Mouse (Mus musculus): ENCODE results near the gene Tmc6. TPM values are rescaled to one million over a fixed set of nuclear protein-coding genes. Genes with fewer than 3 reads are reported as not detected.
"Not testable (repeated sequence)": the region's sequence is repeated elsewhere in the genome, so short reads cannot be mapped to it uniquely, and the experiment has no call there.

Tmc6 gene
- total RNA-seq, 2 experiments from 2014 or later: 4.5 to 8.9 TPM

DNA sequence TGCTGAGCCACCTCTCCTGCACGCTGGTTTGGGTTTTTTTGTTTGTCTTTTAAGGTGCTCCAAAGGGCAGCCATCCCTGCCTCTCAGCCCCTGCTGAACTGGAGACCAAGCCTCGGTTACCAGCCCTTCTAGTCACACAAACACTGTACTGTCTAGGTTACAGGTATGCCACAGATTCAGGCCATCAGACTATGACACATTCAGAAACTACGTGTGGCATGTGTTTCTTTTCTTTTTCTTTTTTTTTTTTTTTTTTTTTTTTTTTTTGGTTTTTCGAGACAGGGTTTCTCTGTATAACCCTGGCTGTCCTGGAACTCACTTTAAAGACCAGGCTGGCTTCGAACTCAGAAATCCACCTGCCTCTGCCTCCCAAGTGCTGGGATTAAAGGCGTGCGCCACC is 6.5 kb upstream of the Tmc6 start:
- intact Hi-C loops (cut with DNase I); DNase-seq (ENCODE audit: low spot score in 2 of 2): not testable (repeated sequence)

DNA sequence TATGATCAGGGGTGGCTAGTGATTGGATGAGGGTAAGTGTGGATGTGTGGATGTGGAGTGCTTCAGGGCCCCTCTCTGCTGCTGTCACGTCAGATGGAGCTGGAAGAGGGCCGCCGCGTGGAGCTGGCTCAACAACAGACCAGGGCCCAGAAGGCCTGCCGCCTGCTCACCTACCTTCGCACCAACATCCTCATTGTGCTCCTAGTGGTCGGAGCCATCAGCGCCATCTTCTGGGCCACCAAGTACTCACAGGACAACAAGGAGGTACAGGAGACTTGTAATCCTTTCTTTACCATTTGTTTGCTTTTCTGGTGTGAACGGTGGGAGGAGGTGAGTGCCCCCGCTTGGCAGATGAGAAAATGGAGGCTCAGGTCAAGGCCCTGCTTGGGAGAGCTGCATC is 4.3 kb upstream of the Tmc6 start:
- DNase-seq (ENCODE audit: low spot score in 2 of 2): no peak
- intact Hi-C loops (cut with DNase I): no loop called here

DNA sequence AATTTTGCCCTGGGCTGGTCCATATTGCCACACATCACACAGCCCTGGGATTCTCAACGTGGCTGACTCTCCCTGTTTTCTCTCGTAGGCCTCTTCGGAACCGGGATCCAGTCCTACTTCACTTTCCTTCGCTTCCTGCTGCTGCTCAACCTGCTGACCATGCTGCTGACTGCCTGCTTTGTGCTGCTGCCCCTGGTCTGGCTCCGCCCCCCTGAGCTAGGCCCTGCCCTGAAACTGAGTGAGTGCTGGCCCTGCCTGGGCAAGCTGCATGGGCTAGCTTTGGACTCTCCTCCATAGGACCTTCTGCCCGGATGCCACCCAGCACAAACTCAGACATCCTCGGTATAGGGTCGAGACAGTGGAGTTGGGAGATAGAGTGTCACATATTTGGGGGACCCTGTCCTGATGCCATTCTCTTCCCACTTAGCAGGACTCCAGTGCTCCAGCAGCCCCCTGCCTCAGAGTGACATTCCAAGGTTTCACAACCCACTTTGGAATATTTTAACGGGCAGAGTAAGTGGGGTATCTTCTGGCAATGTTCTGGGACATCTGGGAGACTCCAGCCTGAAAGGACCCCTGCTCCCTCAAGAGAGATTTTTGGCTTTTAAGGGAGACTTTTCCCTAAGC is 1.8 kb upstream of the Tmc6 start:
- intact Hi-C loops (cut with DNase I): loop anchor here (5.0 kb wide), 1 partner anchor 76 kb away; no protein-coding TSS in a partner anchor
- no peak for DNase-seq (ENCODE audit: low spot score in 2 of 2)

DNA sequence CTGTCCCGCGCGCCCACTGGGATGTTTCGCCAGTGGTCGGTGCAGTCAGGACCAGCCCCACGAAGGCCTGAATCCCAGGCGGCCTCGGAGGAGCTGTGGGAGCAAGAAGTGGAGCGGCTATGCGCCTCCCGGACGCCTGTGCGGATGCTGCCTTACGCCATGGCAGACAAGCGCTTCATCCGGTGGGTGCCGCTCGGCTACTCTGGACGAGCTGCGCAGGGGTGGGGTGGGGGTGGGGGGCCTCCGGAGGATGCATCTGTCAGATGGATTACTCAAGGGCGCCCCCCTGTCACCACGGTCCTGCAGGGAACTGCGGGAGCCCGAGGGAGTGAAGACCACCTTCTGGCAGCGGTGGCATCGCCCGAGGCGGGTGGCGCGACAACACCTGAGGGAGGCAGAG is 1.1 kb upstream of the Tmc6 start:
- intact Hi-C loops (cut with DNase I): loop anchor here (5.0 kb wide), 1 partner anchor 76 kb away; no protein-coding TSS in a partner anchor

DNA sequence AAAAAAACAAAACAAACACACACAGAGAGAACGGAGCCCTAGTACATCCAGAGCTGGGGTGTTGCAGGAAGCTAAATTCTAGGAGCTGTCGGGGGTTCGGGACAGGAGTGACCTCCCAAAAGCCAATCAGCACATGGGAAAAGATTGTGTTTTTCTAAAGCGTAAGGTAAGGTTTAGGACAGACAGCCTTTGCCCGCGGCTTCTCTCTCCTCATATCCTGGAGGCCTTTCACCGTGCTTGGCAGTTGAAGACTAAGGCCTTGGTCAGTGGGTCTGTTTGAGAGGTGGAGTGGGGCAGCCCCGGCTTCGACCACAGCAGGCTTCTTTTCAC is 672 bp upstream of the Tmc6 start:
- no peak for DNase-seq (ENCODE audit: low spot score in 2 of 2)
- intact Hi-C loops (cut with DNase I): loop anchor here (5.0 kb wide), 1 partner anchor 75 kb away; no protein-coding TSS in a partner anchor

More for the DNA sequence above, 1.1 kb upstream of the Tmc6 start:
- no peak for DNase-seq (ENCODE audit: low spot score in 2 of 2)

DNA sequence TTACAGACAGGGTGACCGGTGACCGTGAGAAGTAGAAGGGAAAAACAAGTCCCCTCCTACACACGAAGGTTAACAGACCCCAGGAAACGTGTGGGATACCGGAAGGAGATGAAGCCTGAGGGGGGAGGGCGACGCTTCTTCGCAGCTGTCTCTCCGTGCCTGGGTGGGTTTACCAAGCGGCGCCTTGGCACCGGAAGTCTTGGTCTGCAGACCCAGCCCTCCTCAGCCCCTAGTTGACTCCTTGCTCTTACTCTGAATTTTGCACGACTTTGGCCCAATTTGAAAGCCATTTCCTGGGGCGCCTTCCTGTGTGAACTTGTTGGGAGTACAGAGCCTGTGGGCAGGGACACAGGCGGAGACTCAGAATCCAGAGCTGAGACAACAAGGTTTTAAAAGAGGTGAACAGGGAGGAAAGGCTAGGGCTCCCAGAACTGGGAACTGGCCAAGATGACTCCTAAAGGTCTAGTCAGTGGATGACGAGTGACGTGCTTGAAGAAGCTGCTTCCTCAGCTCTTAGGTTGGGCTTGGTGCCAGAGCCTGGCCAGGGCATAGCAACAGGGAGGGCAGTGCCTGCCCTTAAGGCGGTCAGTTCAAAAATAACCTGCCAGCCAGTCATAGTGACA is 688 bp downstream of the Tmc6 start:
- intact Hi-C loops (cut with DNase I): loop anchor here (5.0 kb wide), 1 partner anchor 74 kb away; no protein-coding TSS in a partner anchor
- no peak for DNase-seq (ENCODE audit: low spot score in 2 of 2)

DNA sequence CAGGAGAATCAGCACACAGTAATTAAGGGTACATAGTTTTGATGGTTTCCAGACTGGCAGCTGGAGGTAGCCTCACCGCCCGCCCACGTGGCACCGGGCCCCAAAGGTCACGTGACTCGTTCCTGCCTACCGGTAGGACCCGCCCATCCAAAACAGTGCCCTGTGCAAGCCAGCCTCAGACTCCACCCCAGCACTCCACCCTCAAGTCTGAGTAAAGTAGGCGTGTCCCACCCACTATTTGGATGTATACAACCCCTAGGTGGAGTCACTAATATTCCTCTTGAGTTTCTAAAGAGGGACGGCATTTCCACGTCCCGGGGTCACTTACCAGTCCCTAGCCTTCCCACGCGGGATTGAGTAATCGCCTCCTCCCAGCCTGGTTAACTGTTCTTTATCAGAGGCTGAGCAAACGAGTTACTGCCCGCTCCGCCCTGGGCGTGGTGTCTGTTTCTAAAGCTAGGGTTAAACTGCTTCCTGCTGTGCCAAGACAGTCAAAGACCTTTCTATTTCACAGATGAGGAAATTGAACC is 1.4 kb downstream of the Tmc6 start:
- no peak for DNase-seq (ENCODE audit: low spot score in 2 of 2)
- intact Hi-C loops (cut with DNase I): loop anchor here (5.0 kb wide), 1 partner anchor 73 kb away; no protein-coding TSS in a partner anchor

DNA sequence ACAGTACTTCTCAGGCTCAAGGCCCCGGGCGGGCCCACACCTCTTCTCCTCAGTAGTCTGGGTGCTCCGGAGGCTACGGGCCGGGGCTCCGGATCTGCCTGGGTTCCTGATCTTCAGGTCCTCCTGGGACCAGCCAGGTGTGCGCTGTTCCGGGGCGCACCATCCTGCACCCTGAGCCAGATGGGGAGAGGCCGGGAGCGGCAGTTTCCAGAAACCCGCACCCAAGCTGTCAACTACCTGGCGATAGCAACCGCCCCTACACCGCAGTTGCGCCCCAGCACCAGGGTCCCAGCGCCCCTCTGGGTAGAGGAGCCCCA is 1.8 kb downstream of the Tmc6 start:
- DNase-seq (ENCODE audit: low spot score in 2 of 2): no peak
- intact Hi-C loops (cut with DNase I): loop anchor here (5.0 kb wide), 1 partner anchor 73 kb away; no protein-coding TSS in a partner anchor

DNA sequence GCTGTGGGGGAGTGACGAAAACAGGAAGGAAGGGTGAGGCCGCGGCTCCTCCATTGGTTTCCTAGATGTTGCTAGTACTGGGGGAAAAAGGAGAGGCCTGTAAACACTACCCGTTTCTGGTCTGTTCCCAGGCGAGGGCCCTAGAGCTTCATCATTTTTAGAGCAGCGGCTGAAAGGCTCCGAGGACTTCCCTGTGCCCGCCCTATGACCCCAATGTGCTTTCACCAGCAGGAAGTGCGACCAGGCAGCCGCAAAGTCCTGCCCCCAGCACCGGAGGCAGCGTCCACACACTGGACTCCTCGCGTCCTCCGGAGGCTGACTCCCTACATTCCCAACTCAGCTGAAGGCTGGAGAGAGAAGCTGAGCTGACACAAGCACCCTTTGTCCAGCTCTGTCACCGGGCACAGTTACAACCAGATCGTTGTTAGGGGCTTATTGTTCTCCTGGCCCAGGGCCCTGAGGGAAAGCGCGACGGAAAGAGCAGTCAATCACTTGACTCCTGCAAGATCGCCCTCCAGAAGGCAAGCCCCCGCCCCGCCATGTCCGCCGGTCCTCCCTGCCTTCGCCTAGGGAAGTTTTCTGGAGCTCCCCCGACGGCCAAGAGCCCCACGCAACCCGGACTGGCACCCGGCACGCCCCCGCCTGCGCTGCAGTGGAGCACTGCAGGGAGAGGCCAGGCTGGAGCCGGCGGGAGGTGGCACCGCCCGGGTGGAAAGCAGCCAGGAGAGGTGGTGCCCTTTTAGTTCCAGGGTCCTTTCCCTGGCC is 2.4 kb downstream of the Tmc6 start:
- intact Hi-C loops (cut with DNase I): loop anchor here (5.0 kb wide), 1 partner anchor 72 kb away; no protein-coding TSS in a partner anchor
- DNase-seq (ENCODE audit: low spot score in 2 of 2): no peak

DNA sequence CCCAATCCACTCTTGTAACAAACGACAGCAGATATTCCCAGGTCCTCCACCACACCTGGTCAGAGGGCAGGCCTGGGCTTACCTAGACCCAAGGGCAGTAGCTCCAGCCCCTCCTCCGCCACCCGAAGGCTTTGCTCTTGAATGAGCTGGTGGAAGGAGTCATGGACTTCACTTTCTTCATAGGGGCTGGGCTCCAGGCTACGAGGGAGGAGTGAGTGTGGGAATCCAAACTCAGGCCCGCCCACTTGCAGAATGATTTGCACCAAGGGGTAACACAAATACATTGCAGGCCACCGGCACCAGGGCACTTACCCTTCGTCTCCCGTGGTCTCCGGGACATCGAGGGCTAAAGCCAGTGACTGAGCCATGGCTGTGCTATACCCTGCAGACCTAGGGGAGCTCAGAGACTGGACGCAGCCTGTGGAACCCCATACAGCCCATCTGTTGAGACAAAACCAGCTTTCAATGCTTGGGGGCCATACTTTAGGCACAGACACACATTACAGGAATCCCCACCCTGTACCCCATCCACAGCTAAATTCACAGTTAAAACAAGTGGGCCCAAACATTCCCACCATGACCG is 3.1 kb downstream of the Tmc6 start:
- intact Hi-C loops (cut with DNase I): no loop called here

DNA sequence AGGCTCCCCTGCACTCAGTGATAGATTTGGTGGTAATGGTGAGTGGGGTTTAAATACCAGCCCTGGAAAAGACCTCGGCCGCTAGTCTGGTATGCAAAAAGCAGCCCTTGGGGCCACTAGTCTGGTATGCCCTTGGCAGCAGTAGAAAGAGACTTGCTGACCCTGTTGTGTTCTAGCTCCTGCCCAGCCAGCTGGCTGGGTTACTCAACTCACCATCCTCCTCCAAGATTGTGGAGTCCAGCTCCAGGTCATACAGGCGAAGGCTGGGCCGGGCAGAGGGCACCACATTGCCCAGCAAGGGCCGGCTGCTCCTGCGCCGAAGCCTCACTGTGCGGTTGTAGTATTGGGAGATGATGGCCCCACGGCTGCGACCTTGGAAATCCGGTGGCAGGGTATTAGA is 4.0 kb downstream of the Tmc6 start:
- intact Hi-C loops (cut with DNase I): no loop called here
- DNase-seq (ENCODE audit: low spot score in 2 of 2): no peak

More for the DNA sequence above, 3.1 kb downstream of the Tmc6 start:
- DNase-seq (ENCODE audit: low spot score in 2 of 2): no peak

DNA sequence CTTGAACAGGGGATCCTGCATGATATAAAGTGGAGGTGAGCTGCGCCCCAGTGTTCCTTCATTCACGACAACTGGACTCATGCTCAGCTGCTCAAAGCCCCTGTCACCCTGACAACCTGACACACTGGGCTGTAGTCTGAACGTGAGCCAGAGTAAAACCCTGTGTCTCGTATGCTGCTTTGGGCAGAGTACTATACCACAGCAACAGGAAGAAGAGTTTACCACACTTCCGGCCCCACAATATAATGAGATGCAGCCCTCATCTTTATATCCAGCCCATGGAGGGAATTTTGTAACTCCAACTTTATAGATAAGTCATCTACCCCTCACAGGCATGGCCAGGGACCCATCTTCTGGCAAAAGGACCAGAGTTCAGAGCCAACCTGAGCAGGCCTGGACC is 4.9 kb downstream of the Tmc6 start:
- no peak for DNase-seq (ENCODE audit: low spot score in 2 of 2)
- intact Hi-C loops (cut with DNase I): no loop called here

DNA sequence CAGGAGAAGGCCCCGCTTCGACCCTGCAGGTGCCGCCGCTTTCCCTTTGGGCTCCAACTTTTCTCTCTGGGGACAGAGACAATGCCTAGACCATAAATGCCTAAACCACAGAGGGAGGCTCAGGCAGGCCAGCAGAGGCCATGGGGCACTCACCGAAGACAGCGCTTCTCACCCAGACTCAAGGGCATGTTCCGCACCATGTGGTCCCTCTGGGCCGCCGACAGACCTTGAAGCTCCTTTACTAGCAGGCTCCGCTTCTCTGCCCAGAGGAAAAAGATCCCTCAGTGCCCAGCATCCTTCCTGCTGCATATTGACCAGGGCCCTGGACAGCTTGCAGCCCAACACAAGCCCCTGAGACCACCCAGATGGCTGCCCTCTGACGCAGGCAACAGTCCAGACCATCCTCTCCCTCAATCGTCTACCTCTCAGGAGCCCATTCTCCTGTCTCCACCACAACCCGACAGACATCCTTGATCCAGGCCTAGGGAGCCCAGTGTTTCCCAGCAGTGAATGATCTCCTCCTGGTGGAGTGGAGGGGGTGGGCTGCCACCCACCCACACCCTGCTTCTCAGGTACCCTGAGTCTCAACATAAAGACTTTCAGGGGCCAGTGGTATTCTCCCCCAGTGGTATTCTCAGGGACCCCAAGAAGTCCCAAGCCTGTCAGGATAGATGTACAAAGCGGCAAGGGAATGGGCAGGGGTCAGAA is 5.8 kb downstream of the Tmc6 start:
- intact Hi-C loops (cut with DNase I): no loop called here
- DNase-seq (ENCODE audit: low spot score in 2 of 2): no peak

DNA sequence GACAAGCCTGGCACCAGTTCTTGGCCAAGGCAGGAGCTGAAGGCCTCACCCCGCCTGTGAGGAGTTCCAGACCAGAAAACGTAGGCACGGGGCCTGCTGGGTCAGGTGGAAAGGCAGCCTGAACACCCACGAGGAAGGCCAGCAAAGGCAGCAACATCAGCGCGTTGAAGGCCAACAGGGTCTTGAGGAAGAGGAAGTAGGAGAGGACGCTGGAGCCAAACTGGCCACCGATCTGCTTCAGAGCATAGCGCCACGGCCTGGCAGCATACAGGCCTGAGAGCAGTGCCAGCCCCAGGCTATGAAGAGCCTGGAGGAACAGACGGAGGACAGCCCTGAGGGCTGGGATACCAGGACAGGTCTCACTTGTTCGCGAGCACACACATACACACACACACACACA is 6.5 kb downstream of the Tmc6 start:
- DNase-seq (ENCODE audit: low spot score in 2 of 2): no peak
- intact Hi-C loops (cut with DNase I): no loop called here

DNA sequence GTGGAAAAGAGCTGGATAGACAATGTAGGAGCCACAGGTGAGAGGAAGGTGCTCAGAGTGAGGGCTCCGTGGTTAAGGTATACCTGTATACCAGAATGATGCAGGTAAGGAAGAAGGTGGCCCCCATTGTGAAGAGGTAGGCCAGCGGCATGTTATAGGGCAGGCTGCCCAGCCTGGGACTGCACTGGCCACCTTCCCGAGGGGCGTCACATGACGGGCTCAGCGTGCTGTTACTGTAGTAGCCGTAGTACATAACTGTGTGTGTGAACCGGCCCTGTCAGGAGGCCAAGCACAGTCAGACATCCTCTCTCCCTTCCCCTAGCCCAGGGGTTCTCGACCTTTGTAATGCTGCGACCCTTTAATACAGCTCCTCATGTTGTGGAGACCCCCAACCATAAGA is 7.1 kb downstream of the Tmc6 start:
- intact Hi-C loops (cut with DNase I): no loop called here
- DNase-seq (ENCODE audit: low spot score in 2 of 2): no peak

DNA sequence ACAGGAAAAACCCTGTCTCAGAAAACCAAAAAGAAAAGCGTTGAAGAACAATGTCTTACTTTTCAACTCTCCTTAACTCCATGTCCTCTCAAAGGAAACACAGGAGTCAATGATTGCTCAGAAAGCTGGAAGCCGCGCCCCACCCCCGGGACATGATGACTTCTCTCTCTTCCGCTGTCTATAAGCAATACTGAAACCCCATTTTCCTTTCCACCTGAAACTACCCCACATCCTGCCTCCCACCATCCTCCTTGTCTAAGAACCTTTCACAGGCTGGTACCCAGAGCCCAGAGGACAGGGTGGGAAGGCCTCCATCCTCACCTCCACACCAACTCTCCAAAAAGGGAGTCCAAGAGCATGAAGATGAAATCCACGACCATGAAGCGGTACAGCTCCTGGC is 9.6 kb downstream of the Tmc6 start:
- intact Hi-C loops (cut with DNase I): no loop called here
- DNase-seq (ENCODE audit: low spot score in 2 of 2): no peak

DNA sequence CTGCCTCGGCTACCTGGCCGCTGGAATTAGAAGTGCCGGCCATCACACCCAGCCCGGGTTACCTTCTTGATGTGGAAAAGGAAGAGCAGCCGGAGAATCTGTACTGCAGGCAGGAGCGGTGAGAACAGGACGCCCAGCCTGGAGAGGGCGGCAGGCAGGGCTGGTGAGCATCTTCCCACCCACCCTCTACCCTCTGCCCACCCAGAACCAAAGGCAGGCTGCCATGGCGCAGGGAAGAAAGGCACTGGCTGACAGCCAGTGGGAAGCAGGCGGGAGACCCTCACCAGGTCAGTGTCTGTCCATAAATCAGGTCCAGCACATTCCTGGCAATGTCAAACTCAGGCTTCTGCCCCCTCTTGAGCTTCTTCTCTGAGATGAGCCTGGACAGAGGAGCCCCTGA is 11.6 kb downstream of the Tmc6 start:
- intact Hi-C loops (cut with DNase I): no loop called here
- DNase-seq (ENCODE audit: low spot score in 2 of 2): no peak

DNA sequence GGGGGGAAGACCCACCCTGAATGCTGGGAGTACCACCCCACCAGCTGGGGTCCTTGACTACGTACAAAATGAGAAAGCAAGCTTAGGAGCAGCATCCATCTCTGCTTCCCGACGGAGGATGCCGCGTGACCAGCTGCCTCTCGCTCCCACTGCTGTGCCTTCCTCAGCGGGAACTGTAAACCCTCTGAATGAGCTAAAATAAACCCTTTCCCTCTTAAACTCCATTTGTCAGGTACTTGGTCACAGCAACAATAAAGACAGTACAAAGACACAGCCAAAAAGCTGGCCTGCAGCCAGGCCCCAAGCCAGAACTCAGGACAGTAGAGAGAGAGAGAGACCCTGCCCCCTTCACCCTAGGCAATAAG is 12.3 kb downstream of the Tmc6 start:
- no peak for DNase-seq (ENCODE audit: low spot score in 2 of 2)
- intact Hi-C loops (cut with DNase I): no loop called here

DNA sequence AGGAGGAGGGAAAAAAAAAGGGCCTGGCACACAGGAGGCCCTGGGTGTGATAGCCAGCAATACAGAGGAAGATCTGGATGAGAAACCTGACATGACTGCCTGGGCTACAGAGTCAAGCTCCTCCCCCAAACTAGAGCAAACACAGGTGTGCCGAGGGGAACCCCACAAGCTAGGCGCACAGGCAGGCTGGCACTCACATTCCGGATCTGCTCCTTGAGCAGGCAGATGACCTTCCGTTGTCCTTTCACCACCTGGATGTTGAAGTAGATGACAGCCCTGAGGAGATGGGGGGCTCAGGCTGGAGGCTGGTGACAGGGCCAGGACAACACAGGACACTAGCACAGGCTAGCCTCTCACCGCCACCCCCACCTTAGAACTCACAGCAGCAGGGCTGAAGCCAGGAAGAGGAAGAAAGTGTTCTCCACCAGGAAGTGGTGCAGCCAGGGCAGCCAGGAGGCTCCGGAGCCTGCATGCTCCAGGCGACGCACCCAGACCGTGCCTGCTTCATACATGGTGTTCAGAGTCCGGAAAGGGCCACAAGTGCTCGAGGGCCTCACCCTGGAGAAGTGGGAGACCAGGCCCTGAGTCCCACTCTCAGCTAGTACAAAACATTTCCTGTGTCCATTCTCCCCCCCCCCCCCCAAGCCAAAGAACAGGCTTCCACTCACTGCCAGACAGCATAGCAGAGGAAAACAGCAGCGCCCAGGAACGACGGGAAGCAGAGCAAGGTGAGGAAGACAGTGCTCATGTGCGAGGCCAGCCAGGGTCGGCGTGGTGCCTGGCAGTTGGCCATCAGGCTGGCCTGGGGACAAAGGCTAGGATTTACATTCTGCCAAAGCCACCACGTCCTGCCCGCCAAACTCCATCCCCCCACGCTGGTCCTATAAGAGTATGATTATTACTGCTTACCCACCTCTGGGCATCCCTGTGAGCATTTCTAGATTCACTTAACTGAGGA is 13.0 kb downstream of the Tmc6 start:
- intact Hi-C loops (cut with DNase I): no loop called here
- no peak for DNase-seq (ENCODE audit: low spot score in 2 of 2)
